Mouse (Mus musculus) left cerebral cortex, adult 2 months (tissue): ENCODE measurements around the gene Grb14. TPM values are rescaled to one million over a fixed set of nuclear protein-coding genes. Genes with fewer than 3 reads are reported as not detected.

Source experiments
- DNase-seq, 2 experiments: peaks; one replicate each; pipeline ENCODE4 v3.0.0; 2021 to 2022; ENCODE audit warnings: low spot score in 2 of 2, mixed read lengths in 1 of 2; ENCODE audit errors: extremely low spot score in 1 of 2
- H3K27ac ChIP-seq: fragments of 200-600 bp; 2 replicates; pipeline ENCODE4 v1.8.1; 2022
- H3K4me3 ChIP-seq: fragments of 200-600 bp; 2 replicates; pipeline ENCODE4 v1.8.1; 2022
- CTCF ChIP-seq: fragments of 200-600 bp; IDR thresholded peaks from 2 replicates; pipeline ENCODE4 v1.8.1; 2022; ENCODE audit warnings: antibody characterized with exemption, mild to moderate bottlenecking, moderate library complexity
- intact Hi-C: fragments of 180-260 bp; cut with DNase I; formaldehyde crosslinking; loops from one replicate; pipeline ENCODE4 v1.15.1; 2025
- total RNA-seq, 2 experiments: library from RNA; stranded (reverse); gene quantifications; 2 replicates each; pipeline ENCODE4 v1.2.3; 2021

Gene Grb14
- total RNA-seq, 2 experiments from 2014 or later: 22.1 to 25.9 TPM

DNA sequence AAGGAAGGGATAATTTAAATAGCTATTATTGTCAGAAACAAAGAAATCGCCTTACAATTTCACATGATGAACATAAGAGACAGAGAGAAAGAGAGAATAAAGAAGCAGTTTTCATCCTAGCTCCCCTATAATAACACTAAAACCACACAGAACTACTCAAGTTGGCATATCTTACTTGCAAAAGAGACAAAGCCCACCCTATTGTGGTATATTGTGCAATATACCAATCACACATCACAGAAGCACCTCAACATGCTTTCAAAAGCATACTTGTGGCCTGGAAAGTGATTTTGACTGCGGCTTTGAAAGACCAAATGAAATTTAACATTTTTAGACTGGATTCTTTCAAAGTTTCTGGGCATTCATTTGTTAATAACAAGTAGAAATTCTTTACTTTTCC, 7.4 kb downstream of the Grb14 start:
- intact Hi-C loops: no loop called here
- no peak for TF ChIP-seq CTCF
- Histone ChIP-seq H3K27ac (no peak overlapping the region), H3K4me3 (no peak overlapping the region)
- no peak for DNase-seq

DNA sequence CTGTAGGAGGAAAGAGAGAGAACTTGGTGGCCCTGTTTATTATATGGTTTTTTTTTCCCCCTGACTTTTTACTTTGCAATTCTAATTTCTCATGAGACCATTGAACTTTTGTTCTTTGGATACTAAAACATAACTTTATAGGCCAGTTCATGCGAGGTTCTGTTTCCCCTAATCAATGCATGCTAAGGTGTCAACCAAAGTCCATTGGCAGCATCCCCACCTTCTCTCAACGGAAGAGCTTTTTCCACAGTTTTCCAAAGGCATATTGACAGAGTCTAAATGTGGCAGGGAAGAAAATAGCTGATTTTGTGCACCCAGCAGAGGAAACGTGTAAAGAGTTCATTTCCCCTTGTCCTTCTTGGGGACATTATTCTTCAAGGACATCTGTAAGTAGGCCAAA, 10.2 kb downstream of the Grb14 start:
- no peak for TF ChIP-seq CTCF
- H3K4me3 ChIP-seq: no peak overlapping the region
- no peak overlapping the region for H3K27ac ChIP-seq
- no peak for DNase-seq
- intact Hi-C loops: no loop called here

GRCm38 (mm10) chr2:65010105-65010504, 14.7 kb downstream of the Grb14 start:
- intact Hi-C loops: no loop called here
- no peak overlapping the region for H3K4me3 ChIP-seq
- TF ChIP-seq CTCF: no peak
- no peak for DNase-seq
- H3K27ac ChIP-seq: no peak overlapping the region

DNA sequence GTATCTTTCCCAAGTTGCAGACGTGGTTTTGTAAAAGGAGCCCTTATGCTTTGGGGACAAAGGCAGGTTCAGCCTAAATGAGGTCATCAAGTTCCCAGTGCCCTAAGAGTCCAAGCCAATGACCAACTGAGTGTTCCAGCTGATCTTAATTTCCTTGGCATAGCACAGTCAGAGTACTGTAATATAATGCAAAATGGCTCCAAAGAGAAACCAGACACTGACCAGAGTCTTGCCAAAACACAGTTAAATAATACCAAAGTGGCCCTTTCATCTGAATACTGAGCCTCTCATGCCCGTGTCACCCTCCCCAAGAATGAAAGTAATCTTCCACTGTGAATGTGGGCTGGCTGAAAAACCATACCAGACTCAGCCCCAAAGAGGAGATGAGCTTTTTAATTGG, 17.4 kb downstream of the Grb14 start:
- intact Hi-C loops: no loop called here
- Histone ChIP-seq H3K4me3 (no peak overlapping the region), H3K27ac (no peak overlapping the region)
- no peak for DNase-seq
- no peak for TF ChIP-seq CTCF

DNA sequence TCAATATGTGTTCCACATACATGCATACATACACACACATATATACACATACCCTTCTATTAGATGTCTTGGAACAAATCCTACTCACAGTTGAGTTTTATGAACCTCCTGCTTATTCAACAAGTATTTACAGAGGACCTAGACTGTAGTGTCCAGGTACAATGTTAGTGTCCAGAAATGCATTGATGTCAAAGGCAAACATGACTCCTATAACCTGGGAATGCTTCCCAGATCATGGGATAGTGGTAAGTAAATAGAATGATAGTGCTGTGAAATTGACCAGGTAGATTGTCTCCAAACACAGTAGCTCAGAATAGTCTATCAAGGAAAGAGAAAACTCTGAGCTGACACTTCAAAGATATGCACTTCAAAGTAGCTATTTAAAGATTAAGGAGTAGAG, 19.7 kb downstream of the Grb14 start:
- no peak for TF ChIP-seq CTCF
- H3K27ac ChIP-seq: no peak overlapping the region
- intact Hi-C loops: no loop called here

DNA sequence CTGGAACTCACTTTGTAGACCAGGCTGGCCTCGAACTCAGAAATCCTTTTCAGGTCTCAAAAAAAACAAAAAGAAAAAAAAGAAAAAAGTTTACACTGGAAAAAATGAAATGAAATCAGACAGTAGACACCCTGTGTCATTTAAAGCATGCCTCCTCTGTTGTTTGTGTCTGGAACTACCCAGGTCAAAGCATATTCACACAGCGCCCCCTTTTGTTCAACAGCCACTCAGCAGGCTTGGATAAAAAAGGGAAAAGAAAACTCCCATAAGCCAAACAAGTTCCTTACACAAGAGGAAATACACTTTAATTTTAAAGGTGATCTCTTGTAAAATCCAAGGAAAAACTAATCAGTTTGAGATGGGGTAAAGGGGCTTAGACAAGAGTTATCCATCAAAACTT, 21.4 kb downstream of the Grb14 start:
- DNase-seq: no peak
- H3K27ac ChIP-seq: no peak overlapping the region
- intact Hi-C loops: loop anchor here (5.0 kb wide), 1 partner anchor 36 kb away; no protein-coding TSS in a partner anchor
- no peak overlapping the region for H3K4me3 ChIP-seq
- peak; percentile 59 for TF ChIP-seq CTCF

More for the DNA sequence above, 19.7 kb downstream of the Grb14 start:
- H3K4me3 ChIP-seq: no peak overlapping the region
- no peak for DNase-seq

DNA sequence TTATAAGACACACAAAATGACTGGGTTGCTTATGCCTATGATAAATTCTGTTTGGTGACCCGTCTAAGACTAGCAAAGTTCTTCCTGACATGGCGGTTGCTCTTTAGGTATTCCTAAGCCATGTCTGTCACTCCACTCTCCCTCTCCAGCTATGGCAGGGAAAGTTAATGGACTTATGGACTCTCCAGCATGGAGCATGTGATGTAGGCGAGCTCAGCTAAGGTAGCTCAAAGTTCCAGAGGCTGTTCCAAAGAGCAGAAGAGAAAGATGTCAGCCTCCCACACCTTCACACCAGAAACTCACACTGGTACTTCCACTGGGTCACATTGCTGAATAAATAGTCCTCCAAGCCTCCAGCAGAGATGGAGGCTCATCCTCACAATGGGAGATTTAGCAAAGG, 22.2 kb downstream of the Grb14 start:
- intact Hi-C loops: loop anchor here (5.0 kb wide), 1 partner anchor 35 kb away; no protein-coding TSS in a partner anchor
- H3K27ac ChIP-seq: no peak overlapping the region
- no peak overlapping the region for H3K4me3 ChIP-seq
- no peak for TF ChIP-seq CTCF
- DNase-seq: no peak

GRCm38 (mm10) chr2:64995048-64995447, 29.7 kb downstream of the Grb14 start:
- no peak for TF ChIP-seq CTCF
- intact Hi-C loops: no loop called here
- no peak overlapping the region for H3K27ac ChIP-seq
- H3K4me3 ChIP-seq: no peak overlapping the region
- no peak for DNase-seq

DNA sequence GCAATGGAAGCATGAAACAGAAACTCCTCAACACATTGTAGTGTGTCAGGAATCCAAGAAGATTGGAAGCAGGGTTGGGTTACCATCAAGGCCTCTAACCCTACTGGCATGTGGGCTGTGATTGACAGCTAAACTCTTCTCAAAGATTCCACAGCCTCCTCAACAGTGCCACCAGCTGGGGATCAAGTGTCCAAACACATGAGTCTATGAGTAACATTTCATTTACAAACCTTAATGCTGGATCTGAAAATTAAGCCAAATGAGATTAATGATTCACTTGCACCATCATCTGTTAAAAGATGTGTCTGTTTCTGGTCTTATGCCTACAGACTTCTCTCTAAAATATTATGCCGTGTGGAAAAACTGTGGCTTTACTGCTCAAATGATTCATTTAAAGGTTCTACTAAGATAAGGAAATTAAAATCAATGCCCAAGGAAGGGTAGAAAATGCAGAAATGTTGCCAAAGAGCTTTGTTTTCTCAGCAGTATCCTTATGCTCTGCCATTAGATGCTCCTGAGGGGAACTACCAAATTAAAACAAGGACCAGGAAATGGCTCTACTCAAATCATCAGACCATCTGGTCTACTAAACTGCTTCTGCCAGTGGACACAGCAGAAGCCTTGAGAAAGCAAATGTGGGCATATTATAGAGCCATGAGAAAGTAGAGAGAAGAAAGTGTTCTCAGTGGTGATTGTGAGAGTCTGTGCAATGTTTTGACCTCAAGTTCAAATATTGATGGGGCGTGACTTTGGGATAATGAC, 35.2 kb downstream of the Grb14 start:
- no peak for DNase-seq
- intact Hi-C loops: no loop called here
- TF ChIP-seq CTCF: no peak; the same call in 1 of the 2 replicates
- H3K27ac ChIP-seq: no peak overlapping the region
- H3K4me3 ChIP-seq: no peak overlapping the region

- H3K27ac ChIP-seq: no peak overlapping the region
- no peak overlapping the region for H3K4me3 ChIP-seq
- no peak for TF ChIP-seq CTCF
- DNase-seq: no peak
- intact Hi-C loops: no loop called here
Measured at GRCm38 (mm10) chr2:64987782-64988181, 37.0 kb downstream of the Grb14 start.

DNA sequence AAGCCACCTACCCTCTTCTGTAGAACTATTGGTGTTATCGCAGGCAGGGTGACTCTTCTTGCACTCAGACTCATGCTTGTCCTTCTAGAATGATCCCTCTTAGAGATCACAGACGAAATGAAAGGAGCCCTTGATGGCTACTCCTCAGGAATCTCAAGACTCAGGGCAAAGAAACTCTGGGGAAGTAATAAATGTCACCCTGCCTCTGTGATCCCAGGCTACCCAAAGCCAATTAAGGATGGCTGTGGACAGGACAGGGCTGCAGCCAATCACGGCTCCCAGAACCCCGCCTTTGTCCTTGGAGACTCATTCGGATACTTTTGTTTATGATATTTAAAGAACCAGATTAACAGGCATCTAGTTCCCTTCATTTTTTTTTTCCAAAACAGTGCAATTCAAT, 49.2 kb downstream of the Grb14 start:
- H3K4me3 ChIP-seq: no peak overlapping the region
- no peak for DNase-seq
- no peak for TF ChIP-seq CTCF
- no peak overlapping the region for H3K27ac ChIP-seq
- intact Hi-C loops: no loop called here

DNA sequence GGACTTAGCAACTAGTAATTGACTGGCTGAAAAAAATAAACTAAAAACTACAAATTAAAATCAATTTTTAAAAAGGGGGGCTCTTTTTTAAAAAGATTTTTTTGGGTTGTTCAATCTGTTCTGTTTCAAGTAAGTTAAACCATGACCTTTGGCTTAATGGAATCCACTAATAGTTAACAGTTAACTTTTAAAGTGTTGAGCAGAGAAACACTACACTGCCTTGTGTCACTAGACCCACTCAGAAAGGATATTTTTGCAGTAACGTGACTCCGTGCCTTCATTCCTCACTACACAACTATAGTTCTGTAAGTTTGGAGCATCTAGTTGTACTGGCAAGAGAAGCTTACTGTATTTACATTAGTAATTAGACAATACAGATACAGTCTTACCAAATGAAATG, 50.2 kb downstream of the Grb14 start:
- no peak for TF ChIP-seq CTCF
- no peak overlapping the region for H3K4me3 ChIP-seq
- intact Hi-C loops: no loop called here
- DNase-seq: no peak
- no peak overlapping the region for H3K27ac ChIP-seq

DNA sequence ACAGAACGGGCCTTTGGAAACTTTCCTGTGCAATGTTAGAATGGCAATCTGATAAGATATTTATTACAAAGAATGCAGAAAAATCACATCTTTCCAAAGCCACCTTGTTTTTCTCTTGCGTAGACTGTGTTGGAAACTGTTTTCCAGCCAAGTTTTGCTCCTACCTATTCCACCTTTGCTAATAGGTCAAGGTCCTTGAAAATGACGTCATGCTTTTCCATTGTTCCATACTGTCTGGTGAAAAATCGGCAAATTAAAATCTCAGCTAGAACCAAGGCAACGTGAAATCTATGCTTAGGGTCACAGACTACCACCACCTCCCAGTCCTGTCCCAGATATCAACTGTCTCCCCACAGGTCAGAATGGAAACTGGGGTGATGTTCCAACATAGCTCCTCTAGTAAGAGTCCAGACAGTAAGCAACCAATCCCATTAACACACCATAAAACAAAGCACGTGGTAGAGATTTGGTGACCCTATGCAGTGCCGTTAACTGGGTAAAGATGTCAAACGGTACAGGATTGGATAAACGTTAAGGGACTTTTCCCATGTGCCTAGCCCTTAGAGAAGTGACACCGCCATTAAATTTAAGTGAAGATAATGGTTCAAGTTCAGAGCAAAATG, 50.9 kb downstream of the Grb14 start:
- Histone ChIP-seq H3K4me3 (no peak overlapping the region), H3K27ac (no peak overlapping the region)
- TF ChIP-seq CTCF: no peak
- intact Hi-C loops: no loop called here
- DNase-seq: no peak
